In genomic region chr13:37903036-37903435, GRCm38 (mm10) we compare ENCODE assay signal across 12 mouse cellular contexts.
"Had no signal": no experiment of that assay in that cellular context is flagged by ENCODE, and none has a peak within 500 bp of the region (broad histone marks: within the 10 kb centered on the region; RNA-seq: fewer than 3 reads in every experiment).

No protein-coding gene starts in this region.

- H3K36me3 ChIP-seq: hindbrain, embryonic 15.5 days; midbrain, embryonic 13.5 days had no signal

- H3K4me3 ChIP-seq: hindbrain, embryonic 15.5 days; layer of hippocampus, adult 2 months; limb, embryonic 12.5 days; midbrain, embryonic 13.5 days; stomach, embryonic 15.5 days had no signal

- H3K4me2 ChIP-seq: hindbrain, embryonic 15.5 days; limb, embryonic 12.5 days; midbrain, embryonic 13.5 days; stomach, embryonic 15.5 days had no signal

- H3K27ac ChIP-seq: hindbrain, embryonic 15.5 days; layer of hippocampus, adult 2 months; limb, embryonic 12.5 days; midbrain, embryonic 13.5 days; stomach, embryonic 15.5 days had no signal

- H3K9ac ChIP-seq: hindbrain, embryonic 15.5 days; limb, embryonic 12.5 days; midbrain, embryonic 13.5 days; stomach, embryonic 15.5 days had no signal

- H3K27me3 ChIP-seq: hindbrain, embryonic 15.5 days; limb, embryonic 12.5 days; midbrain, embryonic 13.5 days; stomach, embryonic 15.5 days had no signal

- ATAC-seq: intestine, postnatal 0 days; midbrain, embryonic 13.5 days had no signal

- H3K4me1 ChIP-seq: hindbrain, embryonic 15.5 days; limb, embryonic 12.5 days; midbrain, embryonic 13.5 days; stomach, embryonic 15.5 days had no signal

- H3K9me3 ChIP-seq: hindbrain, embryonic 15.5 days; limb, embryonic 12.5 days; midbrain, embryonic 13.5 days; stomach, embryonic 15.5 days had no signal

- DNase-seq: kidney, postnatal 4 days; lung, adult 18-20 months; lung, postnatal 36 days; right cerebral cortex, postnatal 14 days; thymus, adult 2 months; thymus, postnatal 36 days had no signal
